ENCODE assay signal across 27 mouse cellular contexts in the genomic region with DNA sequence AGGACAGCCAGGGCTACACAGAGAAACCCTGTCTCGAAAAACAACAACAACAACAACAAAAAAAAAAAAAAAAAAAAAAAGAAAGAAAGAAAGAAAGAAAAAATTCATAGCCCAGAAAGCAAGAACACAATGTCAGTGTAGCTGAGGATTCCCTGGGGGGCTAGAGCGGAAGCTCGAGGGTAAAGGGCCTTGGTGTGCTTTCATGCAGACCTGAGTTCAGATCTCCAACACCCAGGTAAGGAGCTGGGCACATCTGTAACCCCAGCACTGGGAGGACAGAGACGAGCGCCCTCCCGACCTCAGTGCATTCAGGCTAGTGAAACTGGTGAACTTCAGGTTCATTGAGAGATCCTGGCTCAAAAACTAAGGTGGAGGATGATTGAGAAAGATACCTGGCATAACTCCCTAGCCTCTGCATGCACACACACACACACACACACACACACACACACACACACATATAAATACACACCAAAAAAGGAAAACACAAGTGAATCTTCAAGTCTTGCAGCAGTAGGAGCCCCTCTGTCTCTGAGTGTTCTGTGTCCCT. TPM values are rescaled to one million over a fixed set of nuclear protein-coding genes. Genes with fewer than 3 reads are reported as not detected.
DNase-seq lines count a peak whose midpoint lies in the region; ATAC-seq and TF ChIP-seq lines count a peak whose summit lies in the region.
"Had no signal": no experiment of that assay in that cellular context is flagged by ENCODE, and none has a peak within 500 bp of the region (broad histone marks: within the 10 kb centered on the region; RNA-seq: fewer than 3 reads in every experiment).

No protein-coding gene starts in this region.

- H3K4me2 ChIP-seq in liver, embryonic 11.5 days: no peak overlapping the region
- H3K4me2 ChIP-seq: embryonic facial prominence, embryonic 13.5 days; embryonic facial prominence, embryonic 15.5 days; forebrain, embryonic 12.5 days had no signal

- no peak for TF ChIP-seq POLR2A in liver, adult 2 months (IDR thresholded peaks at IDR 0.05; ENCODE audit: extremely low read depth, insufficient read depth, low read length)
- TF ChIP-seq POLR2A in spleen, adult 2 months (IDR thresholded peaks at IDR 0.05; ENCODE audit: low read depth, low read length): no peak

- DNase-seq in liver, adult 2 months (ENCODE audit: extremely low read depth, low read depth, low spot score): peak; percentile 95
- DNase-seq in liver, embryonic 11.5 days (ENCODE audit: low spot score): no peak
- DNase-seq in spleen, adult 2 months (ENCODE audit: low read depth in 1 of 2, low spot score in 2 of 2): peak in 1 of 2 experiments; percentile 52
- no peak for DNase-seq in spleen, postnatal 4 days (ENCODE audit: low spot score in 2 of 2)
- DNase-seq in B cell, adult 2 months: peak; percentile 49 to 60
- DNase-seq in splenic B cell, adult 2 months (ENCODE audit: low read depth, low spot score): peak; percentile 57
- no peak for DNase-seq in layer of hippocampus, adult 18-20 months (ENCODE audit: low spot score in 2 of 2)
- DNase-seq: adrenal gland, adult 8-10 months; adrenal gland, postnatal 14 days; adrenal gland, postnatal 36 days; cerebellum, adult 11 months; cerebellum, adult 18-20 months; cerebellum, adult 8-10 months; cerebellum, adult 9-11 months; cerebellum, postnatal 14 days; cerebellum, postnatal 36 days; embryo, embryonic 11 days had no signal

- 60% methylated on average over 6 of the region's 6 CpGs for WGBS in liver, adult 2 months
- WGBS in liver, embryonic 11.5 days: 80% methylated on average over 6 of the region's 6 CpGs
- 42% methylated on average over 6 of the region's 6 CpGs for WGBS in spleen, adult 2 months

- H3K36me3 ChIP-seq in liver, adult 2 months (ENCODE audit: control insufficient read depth, insufficient read depth, low read length): no peaks in the 10 kb centered on the region
- no peaks in the 10 kb centered on the region for H3K36me3 ChIP-seq in liver, embryonic 11.5 days (ENCODE audit: control insufficient read depth, insufficient read depth, low read length)
- peaks cover 3% of the 10 kb centered on the region; the same call in 1 of the 2 replicates for H3K36me3 ChIP-seq in spleen, adult 2 months (ENCODE audit: control insufficient read depth, insufficient read depth, low read length)
- peaks cover 3% of the 10 kb centered on the region for H3K36me3 ChIP-seq in splenic B cell, adult 2 months (ENCODE audit: control insufficient read depth, insufficient read depth, low read length, poor library complexity, severe bottlenecking)
- H3K36me3 ChIP-seq: embryonic facial prominence, embryonic 13.5 days; embryonic facial prominence, embryonic 15.5 days; forebrain, embryonic 10.5 days; forebrain, embryonic 12.5 days had no signal

- H3K4me3 ChIP-seq in liver, adult 2 months (ENCODE audit: insufficient read depth, low read depth, low read length): no peak overlapping the region
- H3K4me3 ChIP-seq in liver, embryonic 11.5 days (ENCODE audit: low read depth, low read length): no peak overlapping the region
- H3K4me3 ChIP-seq in spleen, adult 2 months (ENCODE audit: extremely low read depth, insufficient read depth, insufficient read length): no peak overlapping the region
- H3K4me3 ChIP-seq: embryonic facial prominence, embryonic 13.5 days; embryonic facial prominence, embryonic 15.5 days; erythroblast, embryonic 14.5 days; forebrain, embryonic 10.5 days; forebrain, embryonic 12.5 days had no signal

- ATAC-seq in liver, embryonic 11.5 days (replicated peaks; ENCODE audit: low FRiP score): no peak
- ATAC-seq: forebrain, embryonic 14.5 days; forebrain, embryonic 16.5 days had no signal

- H3K9me3 ChIP-seq in liver, embryonic 11.5 days (ENCODE audit: control insufficient read depth, low read length): no peaks in the 10 kb centered on the region
- H3K9me3 ChIP-seq: embryonic facial prominence, embryonic 13.5 days; embryonic facial prominence, embryonic 15.5 days; forebrain, embryonic 10.5 days; forebrain, embryonic 12.5 days had no signal

- no peak for TF ChIP-seq CTCF in liver, adult 2 months (IDR thresholded peaks at IDR 0.05; ENCODE audit: low read depth, low read length)
- TF ChIP-seq CTCF in spleen, adult 2 months (IDR thresholded peaks at IDR 0.05; ENCODE audit: extremely low read depth, insufficient read depth, insufficient read length, insufficient replicate concordance): no peak

- peak overlapping the region; percentile 22; the same call in 1 of the 2 replicates for H3K27ac ChIP-seq in liver, adult 2 months (replicated peaks; ENCODE audit: insufficient read depth, low read depth, low read length)
- H3K27ac ChIP-seq in liver, embryonic 11.5 days (ENCODE audit: low read depth, low read length): no peak overlapping the region
- H3K27ac ChIP-seq in spleen, adult 2 months (ENCODE audit: insufficient read depth, low read length): peak overlapping the region; percentile 57
- H3K27ac ChIP-seq: embryonic facial prominence, embryonic 13.5 days; embryonic facial prominence, embryonic 15.5 days; forebrain, embryonic 12.5 days had no signal

- H3K27me3 ChIP-seq in liver, adult 2 months (ENCODE audit: control insufficient read depth, insufficient read depth, low read length): no peaks in the 10 kb centered on the region
- H3K27me3 ChIP-seq in liver, embryonic 11.5 days (replicated peaks; ENCODE audit: control insufficient read depth, insufficient read depth, low read length): no peaks in the 10 kb centered on the region
- H3K27me3 ChIP-seq in spleen, adult 2 months (ENCODE audit: control insufficient read depth, insufficient read depth, low read length): no peaks in the 10 kb centered on the region
- no peaks in the 10 kb centered on the region for H3K27me3 ChIP-seq in splenic B cell, adult 2 months (ENCODE audit: control insufficient read depth, insufficient read depth, low read length, poor library complexity, severe bottlenecking)
- H3K27me3 ChIP-seq: embryonic facial prominence, embryonic 13.5 days; embryonic facial prominence, embryonic 15.5 days; forebrain, embryonic 12.5 days had no signal

- no peaks in the 10 kb centered on the region for H3K79me2 ChIP-seq in liver, adult 2 months (ENCODE audit: control insufficient read depth, insufficient read depth, low read length)

- H3K4me1 ChIP-seq in liver, adult 2 months (ENCODE audit: control insufficient read depth, insufficient read depth, low read length): peaks cover 27% of the 10 kb centered on the region
- H3K4me1 ChIP-seq in liver, embryonic 11.5 days (replicated peaks; ENCODE audit: control insufficient read depth, insufficient read depth, low read length): peaks cover 12% of the 10 kb centered on the region
- H3K4me1 ChIP-seq in spleen, adult 2 months (ENCODE audit: control insufficient read depth, insufficient read depth, insufficient read length): peaks cover 27% of the 10 kb centered on the region

- H3K9ac ChIP-seq in liver, adult 2 months (ENCODE audit: low read depth, low read length): no peak overlapping the region
- H3K9ac ChIP-seq in liver, embryonic 11.5 days (ENCODE audit: low read depth, low read length): no peak overlapping the region
- H3K9ac ChIP-seq: embryonic facial prominence, embryonic 13.5 days; embryonic facial prominence, embryonic 15.5 days; forebrain, embryonic 12.5 days had no signal

RNA-seq across cellular contexts. Expression of a gene that starts 7.8 kb away (rescaled TPM):
- 43.8 and 51.0 TPM in 2 replicates for total RNA-seq in liver, adult 2 months (2014; rRNA removed)
- 88.2 and 89.2 TPM in 2 replicates for polyA plus RNA-seq in liver, adult 2 months (2012; rRNA removed)
- 33.8 and 33.9 TPM in 2 replicates for polyA plus RNA-seq in liver, embryonic 11.5 days (2014; fragmentation: Nextera tagmentation; extraction: Ambion mirVana)
- polyA plus RNA-seq in spleen, adult 2 months (2012; rRNA removed): 227 and 248 TPM in 2 replicates
- total RNA-seq in layer of hippocampus, adult 18-20 months (2021): 10 to 100 TPM; 15.4 to 18.0 TPM

RNA-seq across cellular contexts. Expression of a gene that starts 38.7 kb away (rescaled TPM):
- 779 and 846 TPM in 2 replicates for total RNA-seq in liver, adult 2 months (2014; rRNA removed)
- polyA plus RNA-seq in liver, adult 2 months (2012; rRNA removed): 1,131 and 1,407 TPM in 2 replicates
- 86.4 and 93.9 TPM in 2 replicates for polyA plus RNA-seq in liver, embryonic 11.5 days (2014; fragmentation: Nextera tagmentation; extraction: Ambion mirVana)
- 29.3 and 42.0 TPM in 2 replicates for polyA plus RNA-seq in spleen, adult 2 months (2012; rRNA removed)
- 10 to 100 TPM; 26.2 to 29.7 TPM for total RNA-seq in layer of hippocampus, adult 18-20 months (2021)

RNA-seq across cellular contexts. Expression of a gene that starts 53.6 kb away (rescaled TPM):
- total RNA-seq in liver, adult 2 months (2014; rRNA removed): 8.7 and 9.1 TPM in 2 replicates
- 8.2 and 13.8 TPM in 2 replicates for polyA plus RNA-seq in liver, adult 2 months (2012; rRNA removed)
- polyA plus RNA-seq in liver, embryonic 11.5 days (2014; fragmentation: Nextera tagmentation; extraction: Ambion mirVana): 5.7 and 6.4 TPM in 2 replicates
- 62.9 and 86.0 TPM in 2 replicates for polyA plus RNA-seq in spleen, adult 2 months (2012; rRNA removed)
- 10 to 100 TPM; 39.4 to 39.6 TPM for total RNA-seq in layer of hippocampus, adult 18-20 months (2021)

RNA-seq across cellular contexts. Expression of a gene that starts 55.1 kb away (rescaled TPM):
- total RNA-seq in liver, adult 2 months (2014; rRNA removed): not detected in 2 replicates
- polyA plus RNA-seq in liver, adult 2 months (2012; rRNA removed): not detected in 2 replicates
- polyA plus RNA-seq in liver, embryonic 11.5 days (2014; fragmentation: Nextera tagmentation; extraction: Ambion mirVana): 2.1 TPM in 1 of 2 replicates, not detected in the other
- polyA plus RNA-seq in spleen, adult 2 months (2012; rRNA removed): 1.1 TPM in 1 of 2 replicates, not detected in the other
- 1 to 10 TPM in 1 of 2 experiments, not detected in 1; 2.0 TPM for total RNA-seq in layer of hippocampus, adult 18-20 months (2021)
- total RNA-seq: adrenal gland, postnatal 14 days; ES-E14; MEL had no signal
- polyA plus RNA-seq: C2C12; erythroblast, embryonic 14.5 days; forebrain, embryonic 10.5 days; forebrain, embryonic 12.5 days; forebrain, embryonic 14.5 days; forebrain, embryonic 16.5 days had no signal

Comparison
In these comparisons a context has a peak if more than half of its experiments do, and no peak if none do; other contexts are left out.
1. DNase-seq: peak in liver, adult 2 months (single experiment), B cell, adult 2 months (2 of 2) and splenic B cell, adult 2 months (single experiment); none in liver, embryonic 11.5 days (single experiment), spleen, postnatal 4 days (0 of 2) and layer of hippocampus, adult 18-20 months (0 of 2).
2. RNA of a gene that starts 38.7 kb away (polyA plus RNA-seq): 1,131 to 1,407 TPM in liver, adult 2 months; 86.4 to 93.9 TPM in liver, embryonic 11.5 days and 29.3 to 42.0 TPM in spleen, adult 2 months; every median in the first group is over 10 times any median in the second.